Mouse (Mus musculus): ENCODE data around the gene Zar1. TPM values are rescaled to one million over a fixed set of nuclear protein-coding genes. Genes with fewer than 3 reads are reported as not detected.

The Zar1 gene
- polyA plus RNA-seq (2012; ENCODE audit: low replicate concordance): not detected in 2 replicates

GRCm38 (mm10) chr5:72580970-72581332, at the start of gene Zar1:
Gene Zar1, minus strand, starts transcription at chr5:72581254.

GRCm38 (mm10) chr5:72587192-72587681, 6.2 kb upstream of the Zar1 start, which contains the start of gene Gm5868:
Gene Gm5868, minus strand, starts transcription at chr5:72587551.

GRCm38 (mm10) chr5:72559544-72560049, 21.5 kb downstream of the Zar1 start, which contains the start of gene Nfxl1:
Gene Nfxl1, minus strand, starts transcription at chr5:72559684.

Other genes starting within 250 kb of the Zar1 start
- gene Corin, start 76.8 kb downstream of the Zar1 start, polyA plus RNA-seq (2012; ENCODE audit: low replicate concordance): not detected in 2 replicates
- gene Nfxl1, start 21.6 kb downstream of the Zar1 start, polyA plus RNA-seq (2012; ENCODE audit: low replicate concordance): 5.9 and 15.6 TPM in 2 replicates
- gene Gm5868, start 6.3 kb upstream of the Zar1 start, polyA plus RNA-seq (2012; ENCODE audit: low replicate concordance): not detected in 2 replicates
- 0.16 TPM in 1 of 2 replicates, not detected in the other for gene Cnga1, start 63.0 kb upstream of the Zar1 start, polyA plus RNA-seq (2012; ENCODE audit: low replicate concordance)
- 1.3 and 2.9 TPM in 2 replicates for gene Nipal1, start 66.5 kb upstream of the Zar1 start, polyA plus RNA-seq (2012; ENCODE audit: low replicate concordance)
- 2.1 TPM in 2 replicates for gene Txk, start 171.5 kb upstream of the Zar1 start, polyA plus RNA-seq (2012; ENCODE audit: low replicate concordance)

All from hematopoietic multipotent progenitor cell, adult 10-12 weeks (in vitro differentiated cells).